Comparison of ENCODE assay signal across 9 mouse cellular contexts in the genomic region with DNA sequence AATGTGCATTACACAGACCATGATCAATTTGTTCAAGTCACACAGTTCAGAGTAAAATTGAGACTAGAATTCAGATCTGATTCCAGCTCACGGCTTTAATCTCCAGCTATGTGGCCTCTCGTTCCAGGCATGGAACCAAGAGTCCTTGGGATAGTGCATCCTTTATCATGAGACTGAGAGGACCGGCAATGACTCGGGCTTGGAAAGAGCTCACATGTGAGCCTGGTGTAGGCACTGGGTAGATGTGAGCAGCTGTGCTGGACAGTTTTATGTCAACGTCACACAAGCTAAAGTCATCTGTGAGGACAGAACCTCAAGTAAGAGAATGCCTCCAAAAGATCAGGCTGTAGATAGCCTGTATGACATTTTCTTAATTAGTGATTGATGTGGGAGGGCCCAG.
"Had no signal": no experiment of that assay in that cellular context is flagged by ENCODE, and none has a peak within 500 bp of the region (broad histone marks: within the 10 kb centered on the region; RNA-seq: fewer than 3 reads in every experiment).

No protein-coding gene starts in this region.

- DNase-seq: gastrocnemius, adult 2 months; gastrocnemius, postnatal 10 days; gastrocnemius, postnatal 25 days; heart, postnatal 4 days; kidney, adult 18-20 months; kidney, adult 8-10 months; kidney, postnatal 10 days; kidney, postnatal 25 days; kidney, postnatal 4 days had no signal
